Mouse (Mus musculus) megakaryocyte, embryonic 14.5 days (primary cell): ENCODE data around the gene Ppp1r9b.

Experiments used
- FLI1 ChIP-seq: IDR thresholded peaks from 2 replicates; pipeline ENCODE4 v1.6.1; 2012; ENCODE audit warnings: low read length, inconsistent platforms, mixed read lengths
- GATA1 ChIP-seq: IDR thresholded peaks from 3 replicates; pipeline ENCODE4 v1.6.1; 2012; ENCODE audit warnings: mixed read lengths, low read length, inconsistent platforms, borderline replicate concordance

DNA sequence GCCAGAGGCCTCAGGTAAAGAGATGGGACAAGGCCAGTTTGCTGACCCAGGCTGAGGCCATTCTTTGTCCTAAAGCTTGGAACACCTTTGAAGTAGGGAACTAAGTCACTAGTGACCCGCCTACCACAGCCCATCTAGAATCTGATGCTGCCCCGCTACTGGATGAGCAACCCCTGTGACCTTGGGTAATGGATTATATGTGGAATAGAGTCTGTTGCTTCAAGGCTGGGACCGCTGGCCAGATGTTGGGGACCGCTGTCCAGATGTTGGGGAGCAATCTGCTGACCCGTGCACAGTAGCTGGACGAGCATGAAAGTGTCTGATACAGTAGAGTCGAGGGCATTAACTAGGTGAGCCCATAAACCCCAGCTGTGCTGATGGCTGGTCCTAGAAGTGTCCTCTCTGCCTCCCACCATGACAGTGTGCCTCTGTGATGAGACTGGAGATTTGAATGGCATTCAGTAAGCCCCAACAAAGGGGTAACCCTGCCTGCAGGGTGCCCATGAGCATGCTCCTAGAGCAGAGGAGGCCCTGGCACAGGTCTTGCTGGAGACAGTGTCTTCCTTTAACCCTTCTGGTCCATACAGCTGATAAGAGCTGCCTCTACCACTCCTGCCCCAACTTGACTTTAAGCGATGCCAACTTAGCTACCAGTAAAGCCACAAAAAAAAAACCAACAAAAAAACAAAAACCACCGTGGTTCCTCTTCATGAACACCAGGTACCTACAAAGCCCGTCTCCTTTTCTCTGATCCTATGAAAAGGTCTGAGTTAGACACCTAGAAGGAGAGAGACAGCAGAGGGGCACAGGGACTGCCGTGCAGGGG, 4.3 kb downstream of the Ppp1r9b start:
- TF ChIP-seq FLI1 (no peak), GATA1 (no peak)
